Mouse (Mus musculus) Patski (cell line): ENCODE measurements at regions not wholly inside any gene's neighbourhood (a gene's known extent, or its start where the extent isn't known, plus 50 kb on each side); places are given as distances from the start of the nearest gene placed in this dataset.

Experiments used
- ATAC-seq: fragments of 100-300 bp; one replicate; pipeline ENCODE4 v1.8.0; 2021
- CTCF ChIA-PET: fragments of 350-600 bp; sonication (Branson Sonifier 250); formaldehyde crosslinking; loops from one replicate; lab custom pipeline; 2022; ENCODE audit warnings: inconsistent platforms; lab: Charles Lee
- POLR2A ChIA-PET: fragments of 350-600 bp; sonication (Branson Sonifier 250); formaldehyde crosslinking; loops from one replicate; lab custom pipeline; 2022; ENCODE audit warnings: antibody characterized with exemption, inconsistent platforms; lab: Charles Lee
- DNase-seq: peaks from one replicate; pipeline ENCODE4 v3.0.0-alpha.2; 2011; ENCODE audit warnings: low read depth, low spot score
- H3K27me3 ChIP-seq: fragments of 371-371 bp; one replicate; pipeline ENCODE4 v1.5.1; 2021
- CTCF ChIP-seq: fragments of 100-300 bp; IDR thresholded peaks from one replicate; pipeline ENCODE4 v1.5.1; 2021
- in situ Hi-C: fragments of 300-500 bp; cut with MboI; formaldehyde crosslinking; loops from 3 replicates; pipeline ENCODE4 v1.11.1; 2018; ENCODE audit warnings: low pct_unique_long_range_greater_than_20kb, mixed read lengths

- ChIA-PET CTCF (interaction anchor here (1.1 to 1.5 kb wide), 3 partner anchors 11 to 123 kb away, joined by 4 to 6 read pairs (median 5); no protein-coding TSS in a partner anchor), POLR2A (no interaction called here)
- no peak for ATAC-seq
- in situ Hi-C loops, result no loop called here
- TF ChIP-seq CTCF, result no peak
- DNase-seq, result no peak
- no peaks in the 10 kb centered on the region for H3K27me3 ChIP-seq
Measured at GRCm38 (mm10) chr1:43882576-43882975, 50.9 kb upstream of the Tpp2 start.

GRCm38 (mm10) chr1:43880396-43880795 lies 52.8 kb upstream of the Uxs1 start:
- CTCF ChIA-PET, result no interaction called here
- no peaks in the 10 kb centered on the region for H3K27me3 ChIP-seq
- no peak for DNase-seq
- in situ Hi-C loops, result no loop called here
- POLR2A ChIA-PET, result no interaction called here
- TF ChIP-seq CTCF, result no peak
- ATAC-seq, result no peak

GRCm38 (mm10) chr1:43879896-43880295 lies 52.3 kb upstream of the Uxs1 start:
- in situ Hi-C loops, result no loop called here

GRCm38 (mm10) chr1:43879163-43879562 lies 51.6 kb upstream of the Uxs1 start:
- H3K27me3 ChIP-seq, result no peaks in the 10 kb centered on the region
- TF ChIP-seq CTCF, result no peak
- ATAC-seq, result no peak
- in situ Hi-C loops, result no loop called here
- CTCF ChIA-PET, result interaction anchor here (0.7 to 1.7 kb wide), 3 partner anchors 18 to 113 kb away, joined by 3 to 4 read pairs (median 3); no protein-coding TSS in a partner anchor
- POLR2A ChIA-PET, result interaction anchor here (0.7 kb wide), 1 partner anchor 122 kb away, joined by 3 read pairs; no protein-coding TSS in a partner anchor
- DNase-seq, result no peak

More at GRCm38 (mm10) chr1:43879896-43880295, 52.3 kb upstream of the Uxs1 start:
- TF ChIP-seq CTCF, result no peak
- POLR2A ChIA-PET, result no interaction called here
- CTCF ChIA-PET, result interaction anchor here (1.0 kb wide), 1 partner anchor 19 kb away, joined by 3 read pairs; no protein-coding TSS in a partner anchor
- no peaks in the 10 kb centered on the region for H3K27me3 ChIP-seq
- DNase-seq, result no peak
- no peak for ATAC-seq

GRCm38 (mm10) chr1:43878163-43878562 lies 50.6 kb upstream of the Uxs1 start:
- DNase-seq, result peak; percentile 77
- POLR2A ChIA-PET, result interaction anchor here (0.6 kb wide), 1 partner anchor 801 kb away, joined by 5 read pairs; no protein-coding TSS in a partner anchor
- TF ChIP-seq CTCF, result no peak
- CTCF ChIA-PET, result interaction anchor here (1.2 to 1.7 kb wide), 2 partner anchors 51 to 82 kb away, joined by 4 read pairs; no protein-coding TSS in a partner anchor
- no peaks in the 10 kb centered on the region for H3K27me3 ChIP-seq
- peak; percentile 94 for ATAC-seq
- in situ Hi-C loops, result no loop called here

GRCm38 (mm10) chr1:43877704-43878103 lies 50.1 kb upstream of the Uxs1 start:
- in situ Hi-C loops, result no loop called here
- H3K27me3 ChIP-seq, result no peaks in the 10 kb centered on the region
- ATAC-seq (no peak), DNase-seq (no peak)
- ChIA-PET POLR2A (interaction anchor here (0.6 kb wide), 1 partner anchor 802 kb away, joined by 5 read pairs; no protein-coding TSS in a partner anchor), CTCF (interaction anchor here (1.2 to 1.7 kb wide), 2 partner anchors 51 to 82 kb away, joined by 4 read pairs; no protein-coding TSS in a partner anchor)
- TF ChIP-seq CTCF, result no peak
